Mouse (Mus musculus): ENCODE results near the gene Amdhd1.
"Not testable (repeated sequence)": the region's sequence is repeated elsewhere in the genome, so short reads cannot be mapped to it uniquely, and the experiment has no call there.

Gene Amdhd1

DNA sequence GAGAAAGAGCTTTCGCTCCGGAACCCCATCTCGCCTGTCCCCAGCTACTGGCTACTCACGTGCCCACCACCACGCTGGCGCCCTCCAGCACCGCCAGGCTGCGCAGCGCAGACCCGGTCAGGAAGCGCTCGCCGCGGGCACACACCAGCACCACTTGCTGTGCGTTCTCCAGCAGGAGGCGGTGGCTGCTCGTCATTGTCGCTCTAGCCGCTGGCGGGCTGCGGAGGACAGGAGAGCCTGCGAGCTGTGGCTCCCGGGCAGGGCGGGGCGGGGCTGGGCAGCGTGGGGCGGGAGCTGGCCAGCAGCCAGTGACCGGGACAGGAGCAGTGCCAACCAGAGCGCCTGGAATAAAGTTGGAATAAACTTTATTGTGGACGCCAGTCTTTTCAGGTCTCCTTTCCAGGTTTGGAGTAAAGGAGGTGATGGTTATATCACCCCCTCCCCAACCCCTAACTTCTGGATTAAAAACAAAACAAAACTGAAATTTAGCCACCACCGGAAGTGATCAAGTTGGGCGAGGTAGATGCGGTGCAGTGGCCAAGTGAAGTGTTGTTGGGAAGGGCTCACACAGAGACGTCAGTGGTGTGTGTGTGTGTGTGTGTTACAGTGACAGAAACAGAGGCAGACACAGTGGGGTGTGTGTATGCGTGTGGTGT is at the start of gene Amdhd1:
Gene Amdhd1 (minus strand): TSS at position 259 of the 656 bp plus-strand sequence.
- peak; percentile 69 for DNase-seq (ENCODE audit: low read depth, low spot score)

- DNase-seq (ENCODE audit: low read depth, low spot score): peak; percentile 92
Observed at GRCm38 (mm10) chr10:93589281-93589848, 49.5 kb upstream of the Amdhd1 start, which contains the start of gene Snrpf. Gene Snrpf (minus strand): TSS chr10:93589706.

DNA sequence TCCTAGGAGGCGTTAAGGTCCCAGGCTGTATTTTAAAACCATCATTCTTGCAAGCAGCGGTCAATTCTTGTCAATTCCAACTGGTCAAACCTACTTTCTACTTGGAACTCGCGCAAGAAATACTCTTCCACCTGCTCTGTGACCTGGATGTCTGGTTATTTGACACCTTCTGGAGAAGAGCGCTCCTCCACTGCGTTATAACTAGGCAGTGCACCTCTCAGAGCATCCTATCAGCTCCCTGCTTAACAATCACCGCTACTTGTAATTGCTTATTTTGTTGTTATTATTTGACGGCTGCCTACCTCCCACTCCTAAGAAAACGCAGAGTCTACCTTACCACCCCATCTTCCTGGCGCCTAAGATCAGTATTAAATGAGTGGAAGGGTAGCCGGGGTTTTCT is 49.0 kb upstream of the Amdhd1 start:
- DNase-seq (ENCODE audit: low read depth, low spot score): no peak

DNA sequence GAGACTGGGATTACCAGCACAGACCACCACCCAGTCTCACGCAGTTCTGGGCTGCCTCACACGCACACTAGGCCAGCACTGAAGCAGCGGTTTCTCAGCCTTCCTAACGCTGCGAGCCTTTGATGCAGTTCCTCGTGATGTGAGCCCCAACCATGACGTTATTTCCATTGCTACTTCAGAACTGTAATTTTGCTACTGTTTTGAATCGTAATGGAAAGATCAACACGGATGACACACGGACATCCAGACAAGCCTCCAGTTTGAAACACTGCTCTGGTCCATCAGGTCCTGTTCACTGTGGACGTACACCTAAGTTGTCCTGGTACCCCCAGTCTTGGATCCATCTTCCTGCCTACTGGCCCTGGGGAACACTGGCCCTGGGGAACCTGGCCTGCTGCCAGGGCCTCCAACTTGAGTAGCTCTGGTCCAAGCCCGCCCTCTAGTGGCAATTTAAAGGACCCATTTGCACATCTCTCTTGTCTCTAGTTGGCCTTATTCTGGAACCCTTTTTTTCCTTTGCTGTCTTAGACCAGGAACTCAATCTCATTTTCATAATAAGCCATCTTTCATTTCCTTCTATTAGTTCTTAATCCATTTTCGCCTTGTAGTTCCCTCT is 37.5 kb upstream of the Amdhd1 start:
- peak; percentile 77 for DNase-seq (ENCODE audit: low read depth, low spot score)

DNA sequence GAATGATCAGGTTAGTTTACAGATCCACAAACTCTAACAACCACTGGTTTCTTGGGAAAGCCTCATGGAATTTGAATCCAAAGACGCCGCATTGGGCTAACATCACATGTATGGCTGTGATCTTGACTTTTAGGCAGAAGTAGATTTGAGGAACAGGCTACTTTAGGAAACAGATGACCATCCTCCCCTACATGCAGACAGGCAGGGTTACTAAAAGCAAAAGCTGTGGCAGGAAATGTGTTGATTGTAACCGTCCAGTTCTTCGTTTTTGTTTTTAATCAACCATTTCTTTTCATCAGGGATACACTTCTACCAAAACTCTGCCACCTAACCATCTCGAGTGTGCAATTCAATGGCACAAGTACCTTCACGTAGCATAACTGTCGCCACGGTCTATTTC is 36.1 kb upstream of the Amdhd1 start:
- no peak for DNase-seq (ENCODE audit: low read depth, low spot score)

- DNase-seq (ENCODE audit: low read depth, low spot score): no peak
Observed at GRCm38 (mm10) chr10:93574966-93575365, 35.1 kb upstream of the Amdhd1 start.

DNA sequence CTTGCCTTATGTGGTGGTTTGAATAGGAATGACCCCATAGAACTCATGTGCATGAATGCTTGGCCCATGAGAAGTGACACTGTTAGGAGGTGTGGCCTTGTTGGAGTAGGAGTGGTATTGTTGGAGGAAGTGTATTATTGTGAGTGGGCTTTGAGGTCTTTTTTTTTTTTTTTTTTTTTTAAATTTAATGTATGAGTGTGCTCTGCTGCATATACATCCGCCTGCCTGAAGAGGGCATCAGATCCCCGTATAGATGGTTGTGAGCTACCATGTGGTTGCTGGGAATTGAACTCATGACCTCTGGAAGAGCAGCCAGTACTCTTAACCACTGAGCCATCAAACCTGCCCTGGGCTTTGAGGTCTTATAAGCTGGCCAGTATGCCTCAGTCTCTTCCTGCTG is 32.4 kb upstream of the Amdhd1 start:
- no peak for DNase-seq (ENCODE audit: low read depth, low spot score)

GRCm38 (mm10) chr10:93568671-93569070 is 28.8 kb upstream of the Amdhd1 start:
- no peak for DNase-seq (ENCODE audit: low read depth, low spot score)

GRCm38 (mm10) chr10:93567841-93568566 is 28.2 kb upstream of the Amdhd1 start:
- DNase-seq (ENCODE audit: low read depth, low spot score): no peak

DNA sequence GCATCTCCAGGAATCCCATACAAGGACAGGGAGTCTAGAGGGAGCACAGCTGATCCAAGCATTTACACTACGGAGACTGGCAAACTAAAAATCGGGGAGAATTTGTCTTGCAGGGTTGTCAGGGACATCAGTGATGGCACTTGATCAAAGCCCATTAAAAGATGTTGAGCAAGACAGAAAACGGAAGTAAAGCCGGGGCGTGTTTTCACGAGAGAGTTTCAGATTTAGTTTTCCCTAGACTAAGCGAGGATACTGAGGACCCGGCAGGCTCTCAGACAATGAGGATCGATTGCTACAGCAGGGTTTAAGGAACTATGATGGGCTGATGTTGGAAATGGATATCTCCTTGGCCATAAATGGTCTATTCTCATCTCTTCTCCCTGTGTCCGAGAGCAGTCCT is 27.2 kb upstream of the Amdhd1 start:
- DNase-seq (ENCODE audit: low read depth, low spot score): no peak

DNA sequence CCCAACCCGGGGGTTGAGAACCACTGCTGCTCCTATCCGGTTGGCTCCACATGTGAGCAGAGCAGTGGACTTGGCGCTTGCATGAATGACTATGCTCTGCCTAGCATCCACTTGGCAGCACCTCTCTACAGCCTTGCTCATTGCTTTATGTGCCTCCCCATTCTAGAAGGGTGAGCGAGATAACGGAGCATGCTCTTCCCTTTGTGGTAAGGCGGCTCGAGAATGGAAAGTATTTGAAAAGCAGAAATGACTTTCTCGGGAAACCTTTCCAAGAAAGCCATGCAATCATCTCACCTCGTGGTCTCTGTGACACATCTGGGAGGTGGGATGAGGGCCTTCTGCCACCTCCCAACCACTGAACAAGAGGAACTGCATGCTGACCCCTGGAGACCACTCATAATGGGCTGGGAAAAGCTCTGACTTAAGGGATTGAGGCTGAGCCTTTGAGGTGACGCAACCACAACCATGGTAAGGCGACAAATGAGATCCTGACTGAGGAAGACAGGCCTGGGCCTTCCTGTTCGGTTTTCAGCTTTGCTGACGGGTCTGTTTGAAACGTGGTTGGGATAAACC is 24.8 kb upstream of the Amdhd1 start:
- no peak for DNase-seq (ENCODE audit: low read depth, low spot score)

- no peak for DNase-seq (ENCODE audit: low read depth, low spot score)
Observed at GRCm38 (mm10) chr10:93559786-93560185, 20.0 kb upstream of the Amdhd1 start.

GRCm38 (mm10) chr10:93557971-93558370 is 18.1 kb upstream of the Amdhd1 start:
- not testable (repeated sequence) for DNase-seq (ENCODE audit: low read depth, low spot score)

GRCm38 (mm10) chr10:93552596-93552995 is 12.8 kb upstream of the Amdhd1 start:
- DNase-seq (ENCODE audit: low read depth, low spot score): no peak

DNA sequence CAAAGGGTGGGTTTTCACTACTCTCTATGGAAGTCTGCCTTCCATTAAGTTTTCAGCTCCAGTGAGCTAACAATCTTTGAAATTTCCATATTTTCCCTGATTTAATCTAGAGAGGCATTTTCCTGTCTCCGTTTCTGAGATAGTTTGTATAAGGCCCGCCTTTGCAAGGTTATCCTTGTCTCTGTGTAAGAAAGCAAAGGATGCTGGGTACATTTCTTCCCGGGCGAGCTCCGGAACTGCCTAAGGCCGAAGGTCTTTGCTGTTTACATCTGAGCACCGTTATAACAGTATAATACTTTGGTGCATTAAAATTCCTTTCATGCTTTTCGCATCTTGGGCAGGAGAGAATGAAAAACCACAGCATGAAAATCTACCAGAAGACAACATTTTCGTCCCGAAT is 10.0 kb upstream of the Amdhd1 start:
- DNase-seq (ENCODE audit: low read depth, low spot score): no peak

DNA sequence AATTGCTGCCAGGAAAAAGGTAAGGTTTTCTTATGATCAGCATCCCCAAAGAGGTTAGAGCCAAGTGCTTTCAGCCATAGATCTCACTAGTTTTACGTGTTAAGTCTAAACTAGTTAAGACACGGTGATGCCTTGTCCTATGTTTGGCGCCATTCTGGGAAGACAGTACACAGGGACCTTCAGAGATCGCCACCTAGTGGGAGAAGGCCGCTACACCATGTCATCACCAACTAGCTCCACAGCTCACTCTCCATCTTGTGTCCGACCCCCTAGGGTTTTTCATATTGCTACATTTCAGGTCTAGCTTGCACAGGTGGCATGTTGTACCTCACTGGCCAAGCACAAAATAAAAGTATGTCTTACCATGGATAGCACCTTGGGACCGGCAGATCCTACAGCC is 9.2 kb upstream of the Amdhd1 start:
- DNase-seq (ENCODE audit: low read depth, low spot score): peak; percentile 43

- no peak for DNase-seq (ENCODE audit: low read depth, low spot score)
Observed at GRCm38 (mm10) chr10:93547741-93548270, 8.0 kb upstream of the Amdhd1 start.

DNA sequence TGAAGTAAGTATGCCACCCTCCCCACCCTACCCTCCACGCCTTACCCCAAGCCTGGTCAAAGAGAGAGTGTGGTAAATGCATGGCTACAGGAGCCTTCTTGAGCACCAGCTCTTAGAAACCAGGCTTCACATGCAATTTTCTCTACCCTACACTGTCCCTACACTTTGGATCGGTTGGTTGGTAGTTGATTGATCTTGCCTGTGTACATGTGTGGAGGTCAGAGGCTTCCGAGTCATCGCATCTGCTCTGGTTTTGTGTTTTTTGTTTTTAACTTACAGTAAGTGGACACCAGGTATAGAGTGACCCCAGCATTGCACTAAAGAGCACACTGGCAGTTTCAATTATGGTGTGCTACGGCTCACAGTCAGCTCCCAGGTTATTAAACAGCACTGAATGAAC is 4.3 kb upstream of the Amdhd1 start:
- no peak for DNase-seq (ENCODE audit: low read depth, low spot score)

GRCm38 (mm10) chr10:93543176-93543575 is 3.3 kb upstream of the Amdhd1 start:
- DNase-seq (ENCODE audit: low read depth, low spot score): no peak

GRCm38 (mm10) chr10:93542356-93542755 is 2.5 kb upstream of the Amdhd1 start:
- DNase-seq (ENCODE audit: low read depth, low spot score): no peak

- no peak for DNase-seq (ENCODE audit: low read depth, low spot score)
Observed at GRCm38 (mm10) chr10:93541585-93541984, 1.8 kb upstream of the Amdhd1 start.

Data from skeletal muscle tissue, adult 2 months (tissue).